Mouse (Mus musculus) myocyte (in vitro differentiated cells): ENCODE results near the gene Smarcc2. TPM values are rescaled to one million over a fixed set of nuclear protein-coding genes. Genes with fewer than 3 reads are reported as not detected.

ENCODE experiments used
- H3K27me3 ChIP-seq: one replicate; pipeline ENCODE4 v1.6.1; 2011; ENCODE audit not compliant: control insufficient read depth, insufficient read depth, insufficient read length
- H3K36me3 ChIP-seq: one replicate; pipeline ENCODE4 v1.6.1; 2011; ENCODE audit not compliant: control insufficient read depth, insufficient read depth
- H3K4me2 ChIP-seq: one replicate; pipeline ENCODE4 v1.6.1; 2011; ENCODE audit warnings: low read depth, control low read depth
- H3K4me3 ChIP-seq: one replicate; pipeline ENCODE4 v1.5.1; 2011; ENCODE audit warnings: mild to moderate bottlenecking, control low read depth, moderate library complexity
- H3K79me2 ChIP-seq: one replicate; pipeline ENCODE4 v1.6.1; 2011; ENCODE audit not compliant: control insufficient read depth, insufficient read depth
- H3ac ChIP-seq: one replicate; pipeline ENCODE4 v1.6.1; 2011; ENCODE audit not compliant: control insufficient read depth, insufficient read length
- CEBPB ChIP-seq: IDR thresholded peaks from 2 replicates; pipeline ENCODE4 v1.6.1; 2011; ENCODE audit warnings: mild to moderate bottlenecking, moderate library complexity; ENCODE audit not compliant: poor library complexity, insufficient read depth, severe bottlenecking
- E2F4 ChIP-seq: IDR thresholded peaks from one replicate; pipeline ENCODE4 v1.6.1; 2011; ENCODE audit warnings: mild to moderate bottlenecking, control low read depth, moderate library complexity; ENCODE audit not compliant: insufficient read depth
- MAX ChIP-seq: IDR thresholded peaks from one replicate; pipeline ENCODE4 v1.6.1; 2011; ENCODE audit warnings: low read depth, mild to moderate bottlenecking, control low read depth
- MYOD1 ChIP-seq, 3 experiments: IDR thresholded peaks; one replicate each; pipeline ENCODE4 v1.6.1; 2011; ENCODE audit warnings: control low read depth in 2 of 3, low read depth in 2 of 3, mild to moderate bottlenecking in 2 of 3, moderate library complexity in 1 of 3; ENCODE audit not compliant: insufficient read length in 2 of 3, control insufficient read depth in 1 of 3
- MYOG ChIP-seq, 3 experiments: IDR thresholded peaks; one replicate each; pipeline ENCODE4 v1.6.1; 2011; ENCODE audit warnings: control low read depth in 2 of 3, low read depth in 2 of 3, mild to moderate bottlenecking in 2 of 3; ENCODE audit not compliant: insufficient read length in 2 of 3, control insufficient read depth in 1 of 3, insufficient read depth in 1 of 3
- POLR2A ChIP-seq: IDR thresholded peaks from one replicate; pipeline ENCODE4 v1.6.1; 2011; ENCODE audit warnings: low read depth, mild to moderate bottlenecking, control low read depth, moderate library complexity; ENCODE audit not compliant: insufficient read length
- POLR2AphosphoS2 ChIP-seq: IDR thresholded peaks from one replicate; pipeline ENCODE4 v1.6.1; 2011; ENCODE audit warnings: low read depth, control low read depth; ENCODE audit not compliant: insufficient read length
- REST ChIP-seq: IDR thresholded peaks from one replicate; pipeline ENCODE4 v1.6.1; 2011; ENCODE audit warnings: mild to moderate bottlenecking, control low read depth, moderate library complexity; ENCODE audit not compliant: insufficient read depth, insufficient read length
- SRF ChIP-seq: IDR thresholded peaks from one replicate; pipeline ENCODE4 v1.6.1; 2011; ENCODE audit warnings: low read depth; ENCODE audit not compliant: control insufficient read depth, insufficient read length
- TCF12 ChIP-seq: IDR thresholded peaks from one replicate; pipeline ENCODE4 v1.6.1; 2011; ENCODE audit warnings: mild to moderate bottlenecking, control low read depth; ENCODE audit not compliant: poor library complexity, insufficient read depth, severe bottlenecking
- TCF3 ChIP-seq: IDR thresholded peaks from one replicate; pipeline ENCODE4 v1.6.1; 2011; ENCODE audit warnings: low read depth, control low read depth; ENCODE audit not compliant: insufficient read length
- USF1 ChIP-seq: IDR thresholded peaks from one replicate; pipeline ENCODE4 v1.6.1; 2011; ENCODE audit warnings: low read depth, mild to moderate bottlenecking, control low read depth, moderate library complexity
- polyA plus RNA-seq: library from polyadenylated mRNA; unstranded; fragments of >200 nt; fragmentation: generic; extraction: Trizol; gene quantifications from one replicate; pipeline ENCODE4 v1.2.1, GENCODE M21; 2012; ENCODE audit warnings: missing spikeins

The Smarcc2 gene
- polyA plus RNA-seq, 1 experiment = 52.5 TPM

- TF ChIP-seq SRF (no peak), CEBPB (no peak), POLR2A (no peak)
- Histone ChIP-seq H3K4me3 (no peak overlapping the region), H3K4me2 (no peak overlapping the region), H3ac (no peak overlapping the region), H3K36me3 (peaks cover 11% of the 10 kb centered on the region), H3K79me2 (peaks cover 4% of the 10 kb centered on the region), H3K27me3 (no peaks in the 10 kb centered on the region)
Measured at GRCm38 (mm10) chr10:128424604-128425003, 34.4 kb upstream of the Smarcc2 start.

DNA sequence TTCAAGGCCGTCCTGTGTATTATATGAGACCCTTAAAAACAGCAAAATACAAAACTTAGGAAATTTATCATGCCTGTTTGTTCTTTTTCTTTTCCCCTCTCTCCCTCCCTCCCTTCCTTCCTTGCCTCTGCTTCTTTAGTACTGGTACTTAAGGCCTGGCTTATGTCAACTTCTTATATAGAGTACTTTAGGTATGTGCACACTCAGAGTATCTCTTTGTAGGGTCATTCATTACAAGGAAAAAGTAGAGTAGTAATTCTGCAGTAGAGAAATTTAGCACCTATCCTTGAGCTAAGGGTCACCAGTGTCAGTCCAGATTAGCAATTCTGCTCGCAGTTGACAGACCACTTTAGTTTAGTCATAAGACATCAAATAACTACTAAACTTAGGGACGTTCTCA, 33.8 kb upstream of the Smarcc2 start:
- H3K79me2 ChIP-seq = peaks cover 4% of the 10 kb centered on the region
- H3ac ChIP-seq = no peak overlapping the region
- H3K27me3 ChIP-seq = no peaks in the 10 kb centered on the region
- TF ChIP-seq TCF3 (no peak), USF1 (no peak), MAX (no peak), MYOG (IDR thresholded peaks at IDR 0.05; ENCODE audit: control insufficient read depth in 1 of 3, insufficient read depth in 1 of 3, insufficient read length in 2 of 3, low read depth in 2 of 3) (no peak)
- H3K4me3 ChIP-seq = no peak overlapping the region
- peaks cover 11% of the 10 kb centered on the region for H3K36me3 ChIP-seq
- H3K4me2 ChIP-seq = no peak overlapping the region

DNA sequence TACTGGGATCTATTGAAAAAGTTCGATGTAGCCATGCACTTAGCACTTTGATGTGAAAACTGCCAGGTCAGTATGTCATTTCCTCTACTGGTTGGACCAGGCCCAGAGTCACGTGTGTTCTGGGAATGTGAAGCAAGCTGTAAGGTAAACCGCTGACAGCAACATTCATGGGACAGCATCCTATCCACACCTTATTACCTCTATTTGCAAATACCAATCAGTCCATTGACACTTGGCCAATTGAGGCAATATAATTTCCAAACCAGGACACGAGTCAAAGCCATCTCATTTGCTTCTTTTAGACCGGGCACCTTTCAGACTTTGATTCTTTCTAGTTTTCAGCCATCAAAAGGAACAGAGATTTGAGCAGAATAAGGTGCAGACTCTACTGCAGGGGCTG, 30.0 kb upstream of the Smarcc2 start:
- H3ac ChIP-seq = no peak overlapping the region
- peaks cover 19% of the 10 kb centered on the region for H3K36me3 ChIP-seq
- no peaks in the 10 kb centered on the region for H3K27me3 ChIP-seq
- no peak overlapping the region for H3K4me3 ChIP-seq
- TF ChIP-seq MYOG (IDR thresholded peaks at IDR 0.05; ENCODE audit: control insufficient read depth in 1 of 3, insufficient read depth in 1 of 3, insufficient read length in 2 of 3, low read depth in 2 of 3) (no peak), MAX (no peak), TCF12 (no peak), USF1 (no peak), POLR2A (no peak), TCF3 (no peak), MYOD1 (IDR thresholded peaks at IDR 0.05; ENCODE audit: control insufficient read depth in 1 of 3, insufficient read length in 2 of 3, low read depth in 2 of 3) (no peak)
- H3K79me2 ChIP-seq = peaks cover 4% of the 10 kb centered on the region
- H3K4me2 ChIP-seq = no peak overlapping the region

GRCm38 (mm10) chr10:128429454-128429853, 29.6 kb upstream of the Smarcc2 start:
- H3K4me3 ChIP-seq = no peak overlapping the region
- H3ac ChIP-seq = no peak overlapping the region
- no peak overlapping the region for H3K4me2 ChIP-seq
- H3K79me2 ChIP-seq = peaks cover 4% of the 10 kb centered on the region
- no peak for TF ChIP-seq MAX
- no peak for TF ChIP-seq E2F4
- no peak for TF ChIP-seq TCF12
- TF ChIP-seq MYOG (IDR thresholded peaks at IDR 0.05; ENCODE audit: control insufficient read depth in 1 of 3, insufficient read depth in 1 of 3, insufficient read length in 2 of 3, low read depth in 2 of 3) = no peak
- no peak for TF ChIP-seq REST
- TF ChIP-seq MYOD1 (IDR thresholded peaks at IDR 0.05; ENCODE audit: control insufficient read depth in 1 of 3, insufficient read length in 2 of 3, low read depth in 2 of 3) = no peak
- no peak for TF ChIP-seq CEBPB
- TF ChIP-seq SRF = no peak
- no peak for TF ChIP-seq TCF3
- TF ChIP-seq POLR2AphosphoS2 = no peak
- TF ChIP-seq POLR2A = no peak
- no peak for TF ChIP-seq USF1
- H3K27me3 ChIP-seq = no peaks in the 10 kb centered on the region
- peaks cover 19% of the 10 kb centered on the region for H3K36me3 ChIP-seq

GRCm38 (mm10) chr10:128433417-128433816, 25.6 kb upstream of the Smarcc2 start:
- Histone ChIP-seq H3K4me2 (no peak overlapping the region), H3K4me3 (no peak overlapping the region), H3ac (no peak overlapping the region), H3K27me3 (no peaks in the 10 kb centered on the region), H3K36me3 (peaks cover 27% of the 10 kb centered on the region), H3K79me2 (no peaks in the 10 kb centered on the region)
- TF ChIP-seq MYOG (IDR thresholded peaks at IDR 0.05; ENCODE audit: control insufficient read depth in 1 of 3, insufficient read depth in 1 of 3, insufficient read length in 2 of 3, low read depth in 2 of 3) (no peak), POLR2AphosphoS2 (no peak), TCF3 (no peak), CEBPB (no peak), REST (no peak), E2F4 (no peak), USF1 (no peak), MYOD1 (IDR thresholded peaks at IDR 0.05; ENCODE audit: control insufficient read depth in 1 of 3, insufficient read length in 2 of 3, low read depth in 2 of 3) (no peak), SRF (no peak), MAX (no peak), TCF12 (no peak), POLR2A (no peak)

DNA sequence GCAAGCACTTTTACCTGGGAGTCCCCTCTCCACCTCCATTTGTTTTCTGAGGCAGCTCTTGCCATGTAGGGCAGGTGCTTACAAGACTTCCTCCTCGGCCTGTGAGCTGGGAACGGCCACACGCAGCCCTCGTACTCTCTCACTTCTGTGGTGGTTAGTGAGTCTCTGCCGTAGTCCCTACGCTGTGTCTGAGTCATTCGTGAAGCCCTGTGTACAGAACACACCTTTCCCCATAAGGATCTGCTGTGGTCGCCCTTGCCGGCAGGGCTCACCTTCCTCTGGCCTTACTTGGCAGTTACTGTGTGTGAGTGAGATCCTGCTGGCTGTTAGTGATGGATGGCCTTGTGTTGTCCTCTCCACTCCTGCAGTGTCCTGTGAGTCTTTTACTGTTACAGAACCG, 24.4 kb upstream of the Smarcc2 start:
- Histone ChIP-seq H3K27me3 (no peaks in the 10 kb centered on the region), H3K4me3 (no peak overlapping the region), H3K79me2 (no peaks in the 10 kb centered on the region), H3K4me2 (no peak overlapping the region), H3ac (no peak overlapping the region), H3K36me3 (peaks cover 30% of the 10 kb centered on the region)
- TF ChIP-seq REST (no peak), POLR2AphosphoS2 (no peak), CEBPB (no peak), MYOD1 (IDR thresholded peaks at IDR 0.05; ENCODE audit: control insufficient read depth in 1 of 3, insufficient read length in 2 of 3, low read depth in 2 of 3) (no peak), MAX (no peak), USF1 (no peak), POLR2A (no peak), TCF12 (no peak), E2F4 (no peak), TCF3 (no peak), SRF (no peak), MYOG (IDR thresholded peaks at IDR 0.05; ENCODE audit: control insufficient read depth in 1 of 3, insufficient read depth in 1 of 3, insufficient read length in 2 of 3, low read depth in 2 of 3) (no peak)
